Mouse (Mus musculus) midbrain, embryonic 11.5 days (tissue): Measurements from ENCODE around the gene Plekhg4. TPM values are rescaled to one million over a fixed set of nuclear protein-coding genes. Genes with fewer than 3 reads are reported as not detected.

ENCODE experiments used
- polyA plus RNA-seq: library from polyadenylated mRNA; unstranded; fragments of >200 nt; fragmentation: Nextera tagmentation; extraction: Ambion mirVana; gene quantifications from 2 replicates; pipeline ENCODE4 v1.2.1, GENCODE M21; 2014

Plekhg4 gene
- polyA plus RNA-seq, 1 experiment from 2014 or later = 0.61 TPM

Other genes with a start within 250 kb of the Plekhg4 start
- not detected in 2 replicates for gene Ces4a, start 241.5 kb upstream of the Plekhg4 start, polyA plus RNA-seq
- 49.8 and 60.2 TPM in 2 replicates for gene Cbfb, start 202.6 kb upstream of the Plekhg4 start, polyA plus RNA-seq
- 32.3 and 32.9 TPM in 2 replicates for gene D230025D16Rik, start 148.1 kb upstream of the Plekhg4 start, polyA plus RNA-seq
- gene B3gnt9, start 118.1 kb upstream of the Plekhg4 start, polyA plus RNA-seq = 5.6 and 6.1 TPM in 2 replicates
- 11.3 and 15.0 TPM in 2 replicates for gene Tradd, start 108.7 kb upstream of the Plekhg4 start, polyA plus RNA-seq
- gene Fbxl8, start 108.6 kb upstream of the Plekhg4 start, polyA plus RNA-seq = 0.84 and 1.5 TPM in 2 replicates
- not detected in 2 replicates for gene Hsf4, start 103.5 kb upstream of the Plekhg4 start, polyA plus RNA-seq
- 2.0 and 3.2 TPM in 2 replicates for gene Nol3, start 97.1 kb upstream of the Plekhg4 start, polyA plus RNA-seq
- gene 4931428F04Rik, start 83.4 kb upstream of the Plekhg4 start, polyA plus RNA-seq = 34.2 and 34.4 TPM in 2 replicates
- 6.4 and 8.6 TPM in 2 replicates for gene Exoc3l, start 77.2 kb upstream of the Plekhg4 start, polyA plus RNA-seq
- gene E2f4, start 75.6 kb upstream of the Plekhg4 start, polyA plus RNA-seq = 94.9 and 101 TPM in 2 replicates
- 0.81 and 1.8 TPM in 2 replicates for gene Elmo3, start 67.7 kb upstream of the Plekhg4 start, polyA plus RNA-seq
- 0.91 and 1.1 TPM in 2 replicates for gene Lrrc29, start 47.0 kb upstream of the Plekhg4 start, polyA plus RNA-seq
- 87.6 and 91.4 TPM in 2 replicates for gene Tmem208, start 46.9 kb upstream of the Plekhg4 start, polyA plus RNA-seq
- 1.6 and 2.0 TPM in 2 replicates for gene Fhod1, start 25.3 kb upstream of the Plekhg4 start, polyA plus RNA-seq
- gene Slc9a5, start 24.4 kb upstream of the Plekhg4 start, polyA plus RNA-seq = 2.9 and 3.2 TPM in 2 replicates
- not detected in 2 replicates for gene Kctd19, start 40.2 kb downstream of the Plekhg4 start, polyA plus RNA-seq
- 1.9 and 2.7 TPM in 2 replicates for gene Lrrc36, start 40.3 kb downstream of the Plekhg4 start, polyA plus RNA-seq
- gene Tppp3, start 98.3 kb downstream of the Plekhg4 start, polyA plus RNA-seq = 106 and 107 TPM in 2 replicates
- 14.5 and 19.0 TPM in 2 replicates for gene Zdhhc1, start 123.6 kb downstream of the Plekhg4 start, polyA plus RNA-seq
- gene Hsd11b2, start 145.5 kb downstream of the Plekhg4 start, polyA plus RNA-seq = 19.8 and 24.3 TPM in 2 replicates
- 121 and 129 TPM in 2 replicates for gene Atp6v0d1, start 192.8 kb downstream of the Plekhg4 start, polyA plus RNA-seq
- 10.5 and 12.9 TPM in 2 replicates for gene Ripor1, start 232.0 kb downstream of the Plekhg4 start, polyA plus RNA-seq